Mouse (Mus musculus): Measurements from ENCODE around the gene St6galnac4. TPM values are rescaled to one million over a fixed set of nuclear protein-coding genes. Genes with fewer than 3 reads are reported as not detected.

St6galnac4 gene
- total RNA-seq, 2 experiments from 2014 or later, result 33.1 to 38.7 TPM

- no peak for ATAC-seq (replicated peaks; ENCODE audit: poor library complexity)
Measured at GRCm38 (mm10) chr2:32625873-32626694, 39.2 kb downstream of the St6galnac4 start.

GRCm38 (mm10) chr2:32627266-32628043 lies 40.6 kb downstream of the St6galnac4 start:
- no peak for ATAC-seq (replicated peaks; ENCODE audit: poor library complexity)

GRCm38 (mm10) chr2:32628044-32628550 lies 41.2 kb downstream of the St6galnac4 start:
- no peak for ATAC-seq (replicated peaks; ENCODE audit: poor library complexity)

- ATAC-seq (replicated peaks; ENCODE audit: poor library complexity), result no peak
Measured at GRCm38 (mm10) chr2:32628729-32629128, 41.8 kb downstream of the St6galnac4 start.

- ATAC-seq (replicated peaks; ENCODE audit: poor library complexity), result peak; percentile 45
Measured at GRCm38 (mm10) chr2:32629276-32629976, 42.5 kb downstream of the St6galnac4 start.

- ATAC-seq (replicated peaks; ENCODE audit: poor library complexity), result no peak
Measured at GRCm38 (mm10) chr2:32630036-32630435, 43.1 kb downstream of the St6galnac4 start.

- ATAC-seq (replicated peaks; ENCODE audit: poor library complexity), result no peak
Measured at GRCm38 (mm10) chr2:32631046-32631445, 44.2 kb downstream of the St6galnac4 start.

- peak; percentile 83 for ATAC-seq (replicated peaks; ENCODE audit: poor library complexity)
Measured at GRCm38 (mm10) chr2:32631737-32632394, 45.0 kb downstream of the St6galnac4 start.

- ATAC-seq (replicated peaks; ENCODE audit: poor library complexity), result no peak
Measured at GRCm38 (mm10) chr2:32633660-32634059, 46.8 kb downstream of the St6galnac4 start.

- ATAC-seq (replicated peaks; ENCODE audit: poor library complexity), result no peak
Measured at GRCm38 (mm10) chr2:32634277-32635105, 47.6 kb downstream of the St6galnac4 start.

GRCm38 (mm10) chr2:32636617-32637016 lies 49.7 kb downstream of the St6galnac4 start:
- ATAC-seq (replicated peaks; ENCODE audit: poor library complexity), result no peak

GRCm38 (mm10) chr2:32637778-32638281 lies 50.9 kb downstream of the St6galnac4 start:
- peak; percentile 77 for ATAC-seq (replicated peaks; ENCODE audit: poor library complexity)

- ATAC-seq (replicated peaks; ENCODE audit: poor library complexity), result no peak
Measured at GRCm38 (mm10) chr2:32639632-32640031, 52.7 kb downstream of the St6galnac4 start.

GRCm38 (mm10) chr2:32640550-32641051 lies 53.7 kb downstream of the St6galnac4 start:
- ATAC-seq (replicated peaks; ENCODE audit: poor library complexity), result no peak

- ATAC-seq (replicated peaks; ENCODE audit: poor library complexity), result no peak
Measured at GRCm38 (mm10) chr2:32641810-32642209, 54.9 kb downstream of the St6galnac4 start.

- no peak for ATAC-seq (replicated peaks; ENCODE audit: poor library complexity)
Measured at GRCm38 (mm10) chr2:32642813-32643212, 55.9 kb downstream of the St6galnac4 start.

- ATAC-seq (replicated peaks; ENCODE audit: poor library complexity), result no peak
Measured at GRCm38 (mm10) chr2:32644083-32644482, 57.2 kb downstream of the St6galnac4 start.

- ATAC-seq (replicated peaks; ENCODE audit: poor library complexity), result peak; percentile 27; the same call in 1 of the 2 replicates
Measured at GRCm38 (mm10) chr2:32644799-32645475, 58.0 kb downstream of the St6galnac4 start.

- no peak for ATAC-seq (replicated peaks; ENCODE audit: poor library complexity)
Measured at GRCm38 (mm10) chr2:32645647-32646046, 58.8 kb downstream of the St6galnac4 start.

Data from megakaryocyte progenitor cell, adult 5-6 weeks (primary cell).